Mouse (Mus musculus): ENCODE data around the gene Becn1. TPM values are rescaled to one million over a fixed set of nuclear protein-coding genes. Genes with fewer than 3 reads are reported as not detected.
A peak's percentile ranks its signal among the peaks of the same experiment; 100 is the strongest.

Becn1 gene
- total and polyA plus RNA-seq, 3 experiments = 122 to 167 TPM; not detected in 1

GRCm38 (mm10) chr11:101338123-101338760 lies 36.2 kb upstream of the Becn1 start:
- H3K36me3 ChIP-seq (ENCODE audit: control insufficient read depth in 1 of 2, insufficient read depth in 2 of 2, low read length in 2 of 2) = peaks cover 0 to 3% of the 10 kb centered on the region in 2 experiments; a peak in 1 of 4 replicates
- H3K27me3 ChIP-seq (ENCODE audit: control insufficient read depth in 1 of 2, insufficient read depth in 2 of 2, low read length in 2 of 2) = no peaks in the 10 kb centered on the region
- H3K27ac ChIP-seq (ENCODE audit: control insufficient read depth, low read depth, low read length) = no peak overlapping the region
- H3K4me1 ChIP-seq (ENCODE audit: control insufficient read depth in 1 of 2, insufficient read depth in 2 of 2, low read length in 2 of 2) = peaks cover 3 to 4% of the 10 kb centered on the region in 2 experiments; a peak in 3 of 4 replicates
- DNase-seq (ENCODE audit: low read depth, low spot score) = peak; percentile 87
- H3K79me2 ChIP-seq (ENCODE audit: control insufficient read depth, insufficient read depth, low read length, poor library complexity) = no peaks in the 10 kb centered on the region
- H3K9me3 ChIP-seq (replicated peaks; ENCODE audit: insufficient read depth, low read length) = no peaks in the 10 kb centered on the region
- H3K9ac ChIP-seq (ENCODE audit: control insufficient read depth, low read depth, low read length, poor library complexity, severe bottlenecking) = no peak overlapping the region
- peak overlapping the region in 1 of 2 experiments; percentile 46; a peak in 1 of 4 replicates for H3K4me3 ChIP-seq (ENCODE audit: control insufficient read depth in 1 of 2, insufficient read depth in 1 of 2, low read depth in 2 of 2, low read length in 2 of 2)
- TF ChIP-seq TAL1 (IDR thresholded peaks at IDR 0.05; ENCODE audit: low read length) (no peak), SIN3A (IDR thresholded peaks at IDR 0.05; ENCODE audit: low read length) (peak; percentile 50; the same call in 1 of the 2 replicates), RAD21 (IDR thresholded peaks at IDR 0.05; ENCODE audit: low read depth, low read length) (no peak), POLR2AphosphoS2 (IDR thresholded peaks at IDR 0.05; ENCODE audit: low read length) (no peak), E2F4 (IDR thresholded peaks at IDR 0.05; ENCODE audit: borderline replicate concordance, low read depth, low read length) (no peak), ELF1 (IDR thresholded peaks at IDR 0.05; ENCODE audit: low read depth, low read length) (no peak), MYB (IDR thresholded peaks at IDR 0.05; ENCODE audit: low read depth, low read length) (no peak), NELFE (IDR thresholded peaks at IDR 0.05; ENCODE audit: low read depth, low read length) (no peak), BHLHE40 (IDR thresholded peaks at IDR 0.05; ENCODE audit: borderline replicate concordance, low read depth, low read length) (0 out of 2 replicates have a peak, but pooled peaks have one; percentile 11), ETS1 (IDR thresholded peaks at IDR 0.05; ENCODE audit: low read depth, low read length) (no peak), GATA1 (IDR thresholded peaks at IDR 0.05; ENCODE audit: low read depth, low read length) (peak; percentile 56), RCOR1 (IDR thresholded peaks at IDR 0.05; ENCODE audit: low read depth, low read length) (0 out of 2 replicates have a peak, but pooled peaks have one; percentile 27), GABPA (IDR thresholded peaks at IDR 0.05; ENCODE audit: low read depth, low read length) (no peak), ZC3H11A (IDR thresholded peaks at IDR 0.05; ENCODE audit: low read depth, low read length) (no peak), MYC (IDR thresholded peaks at IDR 0.05; ENCODE audit: low read depth, low read length) (0 out of 2 replicates have a peak, but pooled peaks have one; percentile 13), MAZ (IDR thresholded peaks at IDR 0.05; ENCODE audit: low read depth, low read length) (no peak), ZNF384 (IDR thresholded peaks at IDR 0.05; ENCODE audit: low read depth, low read length) (no peak), USF2 (IDR thresholded peaks at IDR 0.05; ENCODE audit: borderline replicate concordance in 1 of 2, insufficient read depth in 1 of 2, low read depth in 1 of 2, low read length in 2 of 2) (no peak), UBTF (IDR thresholded peaks at IDR 0.05; ENCODE audit: borderline replicate concordance, insufficient read depth, low read depth, low read length) (no peak), NRF1 (IDR thresholded peaks at IDR 0.05; ENCODE audit: insufficient read depth, low read depth, low read length, poor library complexity, severe bottlenecking) (no peak), ZMIZ1 (IDR thresholded peaks at IDR 0.05; ENCODE audit: low read depth, low read length) (no peak), TBP (IDR thresholded peaks at IDR 0.05; ENCODE audit: low read depth, low read length) (0 out of 2 replicates have a peak, but pooled peaks have one; percentile 23), ZKSCAN1 (IDR thresholded peaks at IDR 0.05; ENCODE audit: low read depth, low read length) (no peak), CHD1 (IDR thresholded peaks at IDR 0.05; ENCODE audit: low read depth, low read length) (no peak), CHD2 (IDR thresholded peaks at IDR 0.05; ENCODE audit: low read length) (no peak), EP300 (IDR thresholded peaks at IDR 0.05; ENCODE audit: low read depth in 1 of 2, low read length in 2 of 2) (peak; percentile 16 to 48; a peak in 3 of 4 replicates), HCFC1 (IDR thresholded peaks at IDR 0.05; ENCODE audit: low read depth, low read length) (no peak), MAX (IDR thresholded peaks at IDR 0.05; ENCODE audit: low read length) (peak; percentile 42; the same call in 1 of the 2 replicates), JUND (IDR thresholded peaks at IDR 0.05; ENCODE audit: low read depth, low read length) (no peak), MXI1 (IDR thresholded peaks at IDR 0.05; ENCODE audit: low read depth, low read length) (no peak), KAT2A (conservative IDR thresholded peaks at IDR 0.05; ENCODE audit: low read depth, low read length) (no peak), POLR2AphosphoS5 (IDR thresholded peaks at IDR 0.05; ENCODE audit: borderline replicate concordance, low read depth, low read length) (no peak), MEF2A (IDR thresholded peaks at IDR 0.05; ENCODE audit: extremely low read depth, insufficient replicate concordance, low read depth, low read length, poor library complexity, severe bottlenecking) (no peak), USF1 (IDR thresholded peaks at IDR 0.05; ENCODE audit: low read depth, low read length) (no peak), TCF12 (IDR thresholded peaks at IDR 0.05; ENCODE audit: low read depth, low read length) (peak; percentile 32), SMC3 (IDR thresholded peaks at IDR 0.05; ENCODE audit: low read depth, low read length) (no peak)
